Mouse (Mus musculus): ENCODE data around the gene Fads6.

GRCm38 (mm10) chr11:115336115-115336514 lies 38.7 kb upstream of the Fads6 start:
- TF ChIP-seq MEF2A (IDR thresholded peaks at IDR 0.05; ENCODE audit: extremely low read depth, insufficient replicate concordance, low read depth, low read length, poor library complexity, severe bottlenecking) (no peak), POLR2A (IDR thresholded peaks at IDR 0.05; ENCODE audit: control insufficient read depth in 1 of 2, insufficient read depth in 1 of 2, low read depth in 1 of 2, low read length in 2 of 2, poor library complexity in 1 of 2) (no peak), JUND (IDR thresholded peaks at IDR 0.05; ENCODE audit: low read depth, low read length) (no peak), UBTF (IDR thresholded peaks at IDR 0.05; ENCODE audit: borderline replicate concordance, insufficient read depth, low read depth, low read length) (no peak)
